Mouse (Mus musculus) embryonic facial prominence, embryonic 11.5 days (tissue): ENCODE measurements around the gene Bcr. TPM values are rescaled to one million over a fixed set of nuclear protein-coding genes. Genes with fewer than 3 reads are reported as not detected.

Experiments used
- ATAC-seq: fragments of 200-750 bp; cut with Nextera tagmentation; replicated peaks from 2 replicates; pipeline ENCODE4 v1.8.0; 2017; ENCODE audit warnings: low read depth; ENCODE audit not compliant: insufficient number of reproducible peaks, low FRiP score, low TSS enrichment
- DNase-seq: peaks from one replicate; pipeline ENCODE4 v3.0.0-alpha.2; 2015; ENCODE audit warnings: low spot score
- H3K27ac ChIP-seq: fragments of 300-500 bp; sonication (generic); replicated peaks from 2 replicates; pipeline ENCODE4 v1.5.1; 2014; ENCODE audit warnings: mild to moderate bottlenecking, low read depth, low read length, control low read depth
- H3K27me3 ChIP-seq: fragments of 300-500 bp; sonication (generic); 2 replicates; pipeline ENCODE4 v1.6.1; 2014; ENCODE audit warnings: mild to moderate bottlenecking, low read length, moderate library complexity, mixed read lengths; ENCODE audit not compliant: control insufficient read depth, insufficient read depth
- H3K36me3 ChIP-seq: fragments of 300-500 bp; sonication (generic); replicated peaks from 2 replicates; pipeline ENCODE4 v1.6.1; 2014; ENCODE audit warnings: low read depth, mild to moderate bottlenecking, low read length, moderate library complexity, mixed read lengths; ENCODE audit not compliant: control insufficient read depth, insufficient read depth
- H3K4me1 ChIP-seq: fragments of 300-500 bp; sonication (generic); 2 replicates; pipeline ENCODE4 v1.6.1; 2014; ENCODE audit warnings: low read length, mixed read lengths; ENCODE audit not compliant: control insufficient read depth, insufficient read depth
- H3K4me2 ChIP-seq: fragments of 300-500 bp; sonication (generic); 2 replicates; pipeline ENCODE4 v1.6.1; 2014; ENCODE audit warnings: low read depth, mild to moderate bottlenecking, control low read depth, low read length, moderate library complexity
- H3K4me3 ChIP-seq: fragments of 300-500 bp; sonication (generic); 2 replicates; pipeline ENCODE4 v1.5.1; 2014; ENCODE audit warnings: low read depth, low read length, control low read depth
- H3K9ac ChIP-seq: fragments of 300-500 bp; sonication (generic); replicated peaks from 2 replicates; pipeline ENCODE4 v1.6.1; 2014; ENCODE audit warnings: mild to moderate bottlenecking, control low read depth, low read length
- H3K9me3 ChIP-seq: fragments of 300-500 bp; sonication (generic); replicated peaks from 2 replicates; pipeline ENCODE4 v1.6.1; 2016; ENCODE audit warnings: mild to moderate bottlenecking, low read length, inconsistent platforms, mixed read lengths; ENCODE audit not compliant: control insufficient read depth
- WGBS: fragments of 180-500 bp; shearing (Covaris S2); extraction: QIAGEN DNeasy Blood & Tissue Kit; methylation state at CpG from one replicate; pipeline ENCODE4 v1.1.7; 2014; 5-methylcytosine and 5-hydroxymethylcytosine counted together
- polyA plus RNA-seq: library from polyadenylated mRNA; unstranded; fragments of >200 nt; fragmentation: Nextera tagmentation; extraction: Ambion mirVana; gene quantifications from 2 replicates; pipeline ENCODE4 v1.2.1, GENCODE M21; 2014

The Bcr gene
- polyA plus RNA-seq, 1 experiment from 2014 or later = 10.3 TPM

DNA sequence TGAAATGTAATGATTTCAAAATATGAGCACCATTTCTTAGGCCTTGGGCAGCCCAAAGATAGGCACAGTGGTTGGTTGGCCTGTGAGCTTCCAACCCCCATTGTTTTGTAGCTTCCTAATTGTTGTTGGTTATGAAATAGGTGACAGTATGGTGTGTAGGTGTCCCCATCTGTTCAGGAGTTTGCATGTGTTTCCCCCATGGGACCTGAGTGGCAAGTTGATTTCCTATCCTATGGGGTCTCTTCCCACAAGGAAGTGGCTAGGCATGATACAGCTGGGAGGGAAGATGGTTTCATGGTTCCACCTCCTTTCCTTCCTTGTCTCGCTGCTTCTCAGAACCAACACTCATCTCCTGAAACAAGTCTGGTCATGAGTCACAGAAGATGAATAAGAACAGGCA is 24.9 kb downstream of the Bcr start:
- 83% methylated on average over 1 of the region's 1 CpGs for WGBS
- H3K9me3 ChIP-seq = no peaks in the 10 kb centered on the region
- DNase-seq = no peak
- H3K27me3 ChIP-seq = no peaks in the 10 kb centered on the region
- H3K36me3 ChIP-seq = no peaks in the 10 kb centered on the region
- ATAC-seq = no peak
- H3K27ac ChIP-seq = no peak overlapping the region
- H3K9ac ChIP-seq = no peak overlapping the region
- no peak overlapping the region for H3K4me2 ChIP-seq
- no peaks in the 10 kb centered on the region for H3K4me1 ChIP-seq
- no peak overlapping the region for H3K4me3 ChIP-seq

DNA sequence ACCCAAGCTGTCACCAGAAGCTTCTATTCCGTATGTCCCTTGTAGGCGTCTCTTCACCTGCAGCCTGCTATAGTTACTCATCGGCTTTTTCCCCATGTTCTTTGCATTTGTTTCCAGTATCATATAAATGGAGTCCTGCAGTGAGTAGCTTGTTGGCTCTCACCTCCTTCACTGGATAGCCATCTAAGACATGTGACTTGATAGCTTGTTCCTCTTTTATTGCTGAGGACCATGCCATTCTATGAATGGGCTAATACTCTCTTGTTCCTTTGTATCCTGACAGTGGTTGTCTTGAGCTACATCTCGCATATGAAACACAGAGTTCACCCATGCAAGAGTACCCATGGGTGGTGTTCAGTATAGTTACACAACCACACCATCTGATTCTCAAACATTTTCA is 28.1 kb downstream of the Bcr start:
- WGBS = 90% methylated on average over 4 of the region's 4 CpGs
- Histone ChIP-seq H3K4me1 (no peaks in the 10 kb centered on the region), H3K9me3 (no peaks in the 10 kb centered on the region), H3K9ac (no peak overlapping the region), H3K4me2 (no peak overlapping the region), H3K27me3 (no peaks in the 10 kb centered on the region), H3K36me3 (no peaks in the 10 kb centered on the region), H3K4me3 (no peak overlapping the region), H3K27ac (no peak overlapping the region)
- ATAC-seq = no peak
- DNase-seq = no peak

DNA sequence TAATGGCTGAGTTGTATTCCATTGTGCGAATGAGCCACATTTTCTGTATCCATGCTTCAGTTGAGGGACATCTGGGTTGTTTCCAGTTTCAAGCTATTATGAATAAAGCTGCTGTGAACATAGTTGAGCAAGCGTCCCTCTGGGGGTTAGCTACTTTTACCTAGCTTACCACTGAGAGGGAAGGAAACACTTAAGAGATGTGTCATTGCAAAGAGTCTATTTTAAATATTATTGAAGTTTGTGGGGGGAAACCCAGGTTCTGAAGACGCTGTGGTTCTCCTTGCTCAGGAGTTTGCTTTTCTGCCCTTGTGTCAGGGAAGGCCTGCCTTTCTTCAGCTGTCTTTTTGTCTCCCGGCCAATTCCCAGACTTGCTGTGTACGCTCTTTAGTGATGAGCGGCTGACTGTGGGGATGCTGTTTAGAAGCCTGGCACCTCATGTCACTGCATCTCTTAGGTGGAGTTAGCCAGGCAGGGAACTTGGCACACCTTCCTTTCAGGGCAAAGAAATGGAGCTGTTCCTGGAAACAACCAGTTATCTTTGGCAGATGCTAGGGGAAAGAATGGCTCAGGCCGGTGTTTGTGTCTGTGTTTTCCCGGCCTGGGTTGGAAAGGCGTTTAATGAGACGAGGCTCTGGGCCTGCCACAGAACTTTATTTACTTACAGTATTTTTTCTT is 31.2 kb downstream of the Bcr start:
- Histone ChIP-seq H3K4me2 (no peak overlapping the region), H3K4me3 (no peak overlapping the region), H3K27me3 (no peaks in the 10 kb centered on the region), H3K27ac (no peak overlapping the region), H3K9me3 (no peaks in the 10 kb centered on the region), H3K36me3 (no peaks in the 10 kb centered on the region), H3K4me1 (no peaks in the 10 kb centered on the region), H3K9ac (no peak overlapping the region)
- ATAC-seq (no peak), DNase-seq (no peak)
- WGBS = 86% methylated on average over 10 of the region's 10 CpGs

DNA sequence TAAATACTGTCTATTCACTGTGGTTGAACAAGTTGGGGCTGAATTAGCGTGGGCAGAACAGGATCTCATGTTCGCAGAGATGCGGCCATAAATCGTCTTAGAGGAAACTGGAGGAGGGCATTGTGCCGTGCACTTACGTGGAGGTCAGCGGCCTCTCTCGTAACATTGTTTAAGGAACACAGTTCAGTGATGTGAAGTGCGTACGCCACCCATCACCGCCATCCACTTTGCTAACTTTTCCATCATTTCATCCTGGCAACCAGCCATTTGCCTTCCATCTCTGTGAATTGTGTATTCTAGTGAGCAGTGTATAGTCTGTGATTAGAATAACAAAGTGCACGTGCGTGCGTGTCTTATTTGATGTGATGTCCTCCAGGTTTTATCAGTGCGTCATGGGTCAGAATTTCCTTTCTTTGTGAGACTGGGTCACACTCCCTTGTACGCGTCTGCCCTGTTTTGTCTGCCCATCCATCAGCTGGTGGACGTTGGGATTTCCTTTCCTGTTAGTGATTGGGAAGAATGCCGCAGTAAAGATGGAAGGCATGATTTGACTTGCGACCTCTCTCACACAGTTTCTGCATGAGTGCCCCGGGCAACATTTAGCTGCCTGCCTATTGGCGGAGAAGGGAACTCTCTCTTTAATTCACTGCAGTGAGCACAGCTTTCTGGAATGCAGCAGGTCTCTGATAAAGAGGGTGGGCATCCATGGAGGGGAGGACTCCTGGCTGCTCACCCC is 33.0 kb downstream of the Bcr start:
- Histone ChIP-seq H3K4me1 (peaks cover 2% of the 10 kb centered on the region), H3K27ac (no peak overlapping the region), H3K9me3 (no peaks in the 10 kb centered on the region), H3K4me2 (no peak overlapping the region), H3K9ac (no peak overlapping the region), H3K4me3 (no peak overlapping the region), H3K27me3 (no peaks in the 10 kb centered on the region), H3K36me3 (no peaks in the 10 kb centered on the region)
- ATAC-seq = 0 out of 2 replicates have a peak, but pooled peaks have one; percentile 35
- 54% methylated on average over 22 of the region's 22 CpGs for WGBS
- DNase-seq = peak; percentile 55

DNA sequence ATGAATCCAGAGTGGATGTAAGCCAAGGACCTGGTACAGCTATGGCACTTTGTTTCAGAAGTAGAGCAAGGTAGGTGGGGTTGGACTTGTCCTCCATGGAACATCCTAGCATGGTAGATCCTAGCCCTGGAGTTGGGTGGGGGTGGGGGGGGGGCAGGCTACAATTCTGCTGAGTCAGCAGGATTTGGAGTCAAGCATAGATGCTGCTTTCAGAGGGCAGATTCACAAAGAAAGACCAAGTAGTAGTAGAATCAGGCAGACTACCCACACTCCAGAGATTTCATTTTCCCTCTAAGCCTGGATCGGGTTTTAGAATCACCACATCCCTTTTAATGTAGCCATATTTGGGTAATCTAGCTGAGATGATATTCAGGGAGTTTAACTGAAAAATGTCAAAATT is 33.9 kb downstream of the Bcr start:
- H3K9me3 ChIP-seq = no peaks in the 10 kb centered on the region
- no peak overlapping the region for H3K9ac ChIP-seq
- no peaks in the 10 kb centered on the region for H3K27me3 ChIP-seq
- H3K36me3 ChIP-seq = no peaks in the 10 kb centered on the region
- no peak for DNase-seq
- H3K4me3 ChIP-seq = no peak overlapping the region
- 94% methylated on average over 1 of the region's 1 CpGs for WGBS
- no peak overlapping the region for H3K27ac ChIP-seq
- ATAC-seq = no peak
- H3K4me2 ChIP-seq = no peak overlapping the region
- peaks cover 2% of the 10 kb centered on the region for H3K4me1 ChIP-seq

DNA sequence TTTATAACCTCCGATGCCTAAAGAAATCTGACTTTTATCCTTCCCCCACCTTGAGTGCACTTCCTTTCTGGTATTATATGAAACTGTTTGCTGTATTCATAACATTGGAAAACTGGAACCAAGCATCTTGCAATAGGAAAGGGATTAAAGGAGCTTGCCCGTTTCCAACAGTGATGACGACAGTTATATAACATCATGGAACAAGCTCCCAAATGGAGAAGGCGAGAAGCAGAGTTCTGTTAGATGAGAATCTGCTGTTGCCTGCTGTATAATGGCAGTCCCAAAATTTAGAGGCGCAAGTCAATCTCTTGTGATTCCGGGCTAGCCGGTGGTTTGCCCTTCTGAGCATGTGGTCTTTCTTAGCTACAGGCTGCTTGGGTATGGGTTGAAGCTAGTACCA is 34.8 kb downstream of the Bcr start:
- Histone ChIP-seq H3K36me3 (no peaks in the 10 kb centered on the region), H3K4me3 (no peak overlapping the region), H3K4me2 (no peak overlapping the region), H3K27me3 (no peaks in the 10 kb centered on the region), H3K27ac (no peak overlapping the region), H3K9me3 (no peaks in the 10 kb centered on the region), H3K4me1 (peaks cover 2% of the 10 kb centered on the region), H3K9ac (no peak overlapping the region)
- ATAC-seq = no peak
- 96% methylated on average over 7 of the region's 7 CpGs for WGBS
- no peak for DNase-seq

DNA sequence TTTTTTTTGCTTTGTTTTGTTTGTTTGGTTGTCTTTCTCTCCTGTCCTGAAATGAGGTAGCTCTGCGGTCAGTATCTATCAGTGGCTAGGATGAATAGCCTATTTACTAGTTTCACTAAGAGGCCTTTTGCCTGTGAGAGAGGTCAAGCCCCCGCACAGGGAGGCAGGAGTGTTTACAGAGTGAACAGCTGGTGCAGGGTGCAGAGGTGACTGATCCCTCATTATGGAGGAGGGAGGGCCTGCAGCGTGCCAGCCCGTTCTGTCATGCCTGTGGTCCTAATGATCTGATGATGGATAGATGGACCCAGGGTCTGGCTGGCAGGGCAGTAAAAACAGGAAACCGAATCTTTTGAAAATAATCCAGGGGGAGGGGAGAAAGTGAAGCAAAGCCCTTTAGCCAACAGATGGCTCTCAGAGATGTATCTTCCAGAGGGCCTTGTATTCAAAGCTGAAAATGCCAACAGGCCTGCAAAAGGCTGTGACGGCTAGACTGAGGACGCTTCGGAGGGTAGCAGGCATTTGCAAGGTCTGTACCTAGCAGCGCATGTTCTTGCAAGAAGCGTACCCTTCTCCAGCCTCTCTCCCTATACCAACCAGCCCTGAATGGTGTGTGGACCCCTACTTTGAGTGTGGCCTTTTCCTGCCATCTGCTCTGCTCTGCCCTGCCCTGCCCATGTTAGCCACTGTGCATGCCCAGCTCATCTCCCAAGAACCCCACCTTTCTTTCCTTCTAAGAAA is 38.2 kb downstream of the Bcr start:
- WGBS = 25% methylated on average over 10 of the region's 10 CpGs
- Histone ChIP-seq H3K4me3 (no peak overlapping the region), H3K4me2 (no peak overlapping the region), H3K27ac (0 out of 2 replicates have a peak overlapping the region, but pooled peaks have one; percentile 8), H3K4me1 (peaks cover 2% of the 10 kb centered on the region), H3K9me3 (no peaks in the 10 kb centered on the region), H3K27me3 (no peaks in the 10 kb centered on the region), H3K9ac (no peak overlapping the region), H3K36me3 (no peaks in the 10 kb centered on the region)
- ATAC-seq (peak; percentile 73), DNase-seq (peak; percentile 41)

DNA sequence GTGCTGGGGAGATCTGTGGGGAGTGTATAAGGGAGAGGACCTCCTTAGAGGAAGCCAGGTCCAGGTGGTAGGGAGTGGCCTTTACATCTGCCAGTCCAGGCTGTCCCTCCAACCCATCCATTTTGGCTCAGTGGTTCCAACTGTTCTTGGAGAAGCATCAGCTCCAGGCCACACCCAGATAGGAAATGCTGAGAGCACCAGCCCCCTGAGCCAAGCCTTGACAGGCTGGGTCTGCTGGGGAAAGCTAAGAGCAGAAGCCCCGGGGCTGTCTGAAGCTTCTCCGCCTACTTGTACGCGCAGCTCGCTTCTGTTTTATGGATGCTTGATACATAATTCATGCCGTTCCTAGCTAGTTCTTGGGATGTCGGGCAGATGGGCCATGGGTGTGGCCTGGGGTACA is 39.9 kb downstream of the Bcr start:
- Histone ChIP-seq H3K9me3 (no peaks in the 10 kb centered on the region), H3K4me1 (peaks cover 6% of the 10 kb centered on the region), H3K4me2 (no peak overlapping the region), H3K27me3 (no peaks in the 10 kb centered on the region), H3K9ac (no peak overlapping the region), H3K4me3 (no peak overlapping the region), H3K27ac (no peak overlapping the region; the same call in 1 of the 2 replicates), H3K36me3 (no peaks in the 10 kb centered on the region)
- no peak for ATAC-seq
- DNase-seq = no peak
- WGBS = 79% methylated on average over 7 of the region's 7 CpGs
